Mouse (Mus musculus) gastrocnemius, postnatal 4 days (tissue): ENCODE data around the gene Tsc2. TPM values are rescaled to one million over a fixed set of nuclear protein-coding genes. Genes with fewer than 3 reads are reported as not detected.

ENCODE experiments used
- DNase-seq, 2 experiments: peaks; one replicate each; pipeline ENCODE4 v3.0.0; 2021 to 2022; ENCODE audit warnings: low spot score in 2 of 2, mixed read lengths in 2 of 2
- total RNA-seq, 2 experiments: library from RNA; stranded (reverse); gene quantifications; 2 replicates each; pipeline ENCODE4 v1.2.3; 2021

Gene Tsc2
- total RNA-seq, 2 experiments from 2014 or later = 66.4 to 75.4 TPM

- DNase-seq = no peak
Measured at GRCm38 (mm10) chr17:24573811-24574210, 58.6 kb downstream of the Tsc2 start.

- no peak for DNase-seq
Measured at GRCm38 (mm10) chr17:24572651-24573245, 59.7 kb downstream of the Tsc2 start.

- no peak for DNase-seq
Measured at GRCm38 (mm10) chr17:24569837-24570236, 62.6 kb downstream of the Tsc2 start.

- peak in 1 of 2 experiments; percentile 18 for DNase-seq
Measured at GRCm38 (mm10) chr17:24567034-24567779, 65.2 kb downstream of the Tsc2 start.

GRCm38 (mm10) chr17:24565792-24566191 is 66.6 kb downstream of the Tsc2 start:
- DNase-seq = peak in 1 of 2 experiments; percentile 15

GRCm38 (mm10) chr17:24565092-24565491 is 67.3 kb downstream of the Tsc2 start:
- no peak for DNase-seq

- no peak for DNase-seq
Measured at GRCm38 (mm10) chr17:24564422-24564821, 68.0 kb downstream of the Tsc2 start.

GRCm38 (mm10) chr17:24563638-24564037 is 68.8 kb downstream of the Tsc2 start:
- no peak for DNase-seq

- DNase-seq = no peak
Measured at GRCm38 (mm10) chr17:24561592-24561991, 70.8 kb downstream of the Tsc2 start.

GRCm38 (mm10) chr17:24560301-24561028 is 72.0 kb downstream of the Tsc2 start:
- peak in 1 of 2 experiments; percentile 9 for DNase-seq

GRCm38 (mm10) chr17:24559146-24559545 is 73.3 kb downstream of the Tsc2 start:
- DNase-seq = peak; percentile 26 to 54

GRCm38 (mm10) chr17:24558600-24559099 is 73.8 kb downstream of the Tsc2 start:
- DNase-seq = peak in 1 of 2 experiments; percentile 11

GRCm38 (mm10) chr17:24557091-24557490 is 75.3 kb downstream of the Tsc2 start:
- DNase-seq = peak; percentile 15 to 51

GRCm38 (mm10) chr17:24551050-24551444 is 81.4 kb downstream of the Tsc2 start:
- DNase-seq = peak in 1 of 2 experiments; percentile 7

- DNase-seq = peak; percentile 63 to 86
Measured at GRCm38 (mm10) chr17:24550416-24551049, 81.9 kb downstream of the Tsc2 start.

GRCm38 (mm10) chr17:24549618-24550415 is 82.6 kb downstream of the Tsc2 start, which contains the start of gene Pkd1:
Pkd1 (plus strand) TSS chr17:24549834.
- peak; percentile 97 to 98 for DNase-seq

- peak in 1 of 2 experiments; percentile 43 for DNase-seq
Measured at GRCm38 (mm10) chr17:24548921-24549617, 83.4 kb downstream of the Tsc2 start.

- DNase-seq = no peak
Measured at GRCm38 (mm10) chr17:24548435-24548834, 84.0 kb downstream of the Tsc2 start.

- DNase-seq = no peak
Measured at GRCm38 (mm10) chr17:24546234-24546633, 86.2 kb downstream of the Tsc2 start.
